Mouse (Mus musculus) hindbrain, postnatal 0 days (tissue): ENCODE measurements around the gene H2bfm. TPM values are rescaled to one million over a fixed set of nuclear protein-coding genes. Genes with fewer than 3 reads are reported as not detected.
"Not testable (repeated sequence)": the region's sequence is repeated elsewhere in the genome, so short reads cannot be mapped to it uniquely, and the experiment has no call there.

Experiments
- ATAC-seq: fragments of 200-750 bp; cut with Nextera tagmentation; 2 replicates; pipeline ENCODE4 v1.8.0; 2017; ENCODE audit warnings: mild to moderate bottlenecking, moderate TSS enrichment, moderate library complexity
- DNase-seq: peaks from one replicate; pipeline ENCODE4 v3.0.0-alpha.2; 2015; ENCODE audit warnings: low spot score
- H3K27ac ChIP-seq: fragments of 300-500 bp; sonication (generic); 2 replicates; pipeline ENCODE4 v1.5.1; 2014; ENCODE audit warnings: mild to moderate bottlenecking
- H3K27me3 ChIP-seq: fragments of 300-500 bp; sonication (generic); 2 replicates; pipeline ENCODE4 v1.6.1; 2014; ENCODE audit warnings: low read length, mixed read lengths; ENCODE audit not compliant: insufficient read depth
- H3K36me3 ChIP-seq: fragments of 300-500 bp; sonication (generic); 2 replicates; pipeline ENCODE4 v1.6.1; 2014; ENCODE audit warnings: low read length, mixed read lengths; ENCODE audit not compliant: insufficient read depth
- H3K4me1 ChIP-seq: fragments of 300-500 bp; sonication (generic); 2 replicates; pipeline ENCODE4 v1.6.1; 2014; ENCODE audit warnings: antibody characterized with exemption, low read length, mixed read lengths; ENCODE audit not compliant: insufficient read depth
- H3K4me2 ChIP-seq: fragments of 300-500 bp; sonication (generic); 2 replicates; pipeline ENCODE4 v1.6.1; 2014; ENCODE audit warnings: low read depth, mild to moderate bottlenecking, low read length, moderate library complexity, mixed read lengths
- H3K4me3 ChIP-seq: fragments of 300-500 bp; sonication (generic); 2 replicates; pipeline ENCODE4 v1.5.1; 2014; ENCODE audit warnings: low read length
- H3K9ac ChIP-seq: fragments of 300-500 bp; sonication (generic); replicated peaks from 2 replicates; pipeline ENCODE4 v1.6.1; 2014; ENCODE audit warnings: mild to moderate bottlenecking, low read length, moderate library complexity, mixed read lengths
- H3K9me3 ChIP-seq: fragments of 300-500 bp; sonication (generic); 2 replicates; pipeline ENCODE4 v1.6.1; 2016; ENCODE audit warnings: low read length, mixed read lengths
- CTCF ChIP-seq: IDR thresholded peaks from 2 replicates; pipeline ENCODE4 v1.5.1; 2016; ENCODE audit warnings: antibody characterized with exemption, control low read depth, low read depth
- WGBS: fragments of 180-500 bp; shearing (Covaris S2); extraction: QIAGEN DNeasy Blood & Tissue Kit; methylation state at CpG from one replicate; pipeline ENCODE4 v1.1.7; 2014; 5-methylcytosine and 5-hydroxymethylcytosine counted together
- polyA plus RNA-seq: library from polyadenylated mRNA; unstranded; fragments of >200 nt; fragmentation: Nextera tagmentation; extraction: Ambion mirVana; gene quantifications from 2 replicates; pipeline ENCODE4 v1.2.1, GENCODE M21; 2015
- total RNA-seq: library from RNA; depleted of rRNA; stranded (reverse); fragments of >200 nt; gene quantifications from 2 replicates; pipeline ENCODE4 v1.2.3, GENCODE M21; 2014; rRNA removed

Gene H2bfm
- total and polyA plus RNA-seq, 2 experiments from 2014 or later = not detected

GRCm38 (mm10) chrX:136959688-136960087, 32.6 kb downstream of the H2bfm start:
- no peaks in the 10 kb centered on the region for H3K4me1 ChIP-seq
- ATAC-seq (no peak), DNase-seq (peak; percentile 31)
- TF ChIP-seq CTCF = peak; percentile 67
- H3K4me2 ChIP-seq = no peak overlapping the region
- H3K4me3 ChIP-seq = no peak overlapping the region
- no peaks in the 10 kb centered on the region for H3K36me3 ChIP-seq
- no peaks in the 10 kb centered on the region for H3K27me3 ChIP-seq
- H3K27ac ChIP-seq = no peak overlapping the region
- no peaks in the 10 kb centered on the region for H3K9me3 ChIP-seq
- no peak overlapping the region for H3K9ac ChIP-seq
- WGBS = 28% methylated on average over 2 of the region's 2 CpGs

- WGBS = 88% methylated on average over 6 of the region's 6 CpGs
- H3K9ac ChIP-seq, H3K4me1 ChIP-seq, H3K27ac ChIP-seq, ATAC-seq, H3K36me3 ChIP-seq, H3K9me3 ChIP-seq, H3K27me3 ChIP-seq, DNase-seq: not testable (repeated sequence)
- Histone ChIP-seq H3K4me2 (peak within 1 kb of the TSS; percentile 55), H3K4me3 (peak within 1 kb of the TSS; percentile 38)
These were observed 48.3 kb downstream of the H2bfm start, which contains the start of gene Tmsb15b2 for GRCm38 (mm10) chrX:136975397-136975796. Gene Tmsb15b2, minus strand, starts transcription at chrX:136975497.

- H3K4me2 ChIP-seq = peak within 1 kb of the TSS; percentile 55
These were observed 49.4 kb downstream of the H2bfm start, which contains the start of the genes Tmsb15l and Tmsb15b1 for GRCm38 (mm10) chrX:136976424-136977084. Gene Tmsb15l, minus strand, starts transcription at chrX:136976869. Gene Tmsb15b1, minus strand, starts transcription at chrX:136976874.

More at GRCm38 (mm10) chrX:136976424-136977084, 49.4 kb downstream of the H2bfm start, which contains the start of the genes Tmsb15l and Tmsb15b1:
- no peaks in the 10 kb centered on the region for H3K9me3 ChIP-seq
- no peaks in the 10 kb centered on the region for H3K4me1 ChIP-seq
- ATAC-seq (peak; percentile 100), DNase-seq (peak; percentile 84)
- H3K27me3 ChIP-seq = no peaks in the 10 kb centered on the region
- H3K27ac ChIP-seq = no peak within 1 kb of the TSS
- no peaks in the 10 kb centered on the region for H3K36me3 ChIP-seq
- TF ChIP-seq CTCF = no peak
- no peak within 1 kb of the TSS; the same call in 1 of the 2 replicates for H3K9ac ChIP-seq
- 47% methylated on average over 15 of the region's 15 CpGs for WGBS
- H3K4me3 ChIP-seq = peak within 1 kb of the TSS; percentile 38

Other genes with a start within 250 kb of the H2bfm start
- 10.6 and 12.3 TPM in 2 replicates for gene Tceal1, start 219.3 kb upstream of the H2bfm start, total RNA-seq
- 22.5 and 26.8 TPM in 2 replicates for gene Tceal1, start 219.3 kb upstream of the H2bfm start, polyA plus RNA-seq
- 250 and 251 TPM in 2 replicates for gene Morf4l2, start 183.6 kb upstream of the H2bfm start, total RNA-seq
- gene Morf4l2, start 183.6 kb upstream of the H2bfm start, polyA plus RNA-seq = 527 and 536 TPM in 2 replicates
- not detected in 2 replicates for gene Glra4, start 147.2 kb upstream of the H2bfm start, total RNA-seq
- 0.11 TPM in 1 of 2 replicates, not detected in the other for gene Glra4, start 147.2 kb upstream of the H2bfm start, polyA plus RNA-seq
- 54.3 and 64.8 TPM in 2 replicates for gene Plp1, start 104.7 kb upstream of the H2bfm start, total RNA-seq
- 46.2 and 67.2 TPM in 2 replicates for gene Plp1, start 104.7 kb upstream of the H2bfm start, polyA plus RNA-seq
- gene Rab9b, start 58.6 kb upstream of the H2bfm start, total RNA-seq = 19.9 and 24.9 TPM in 2 replicates
- 13.3 and 17.3 TPM in 2 replicates for gene Rab9b, start 58.6 kb upstream of the H2bfm start, polyA plus RNA-seq
- gene Tmsb15b2, start 48.2 kb downstream of the H2bfm start, total RNA-seq = 1.0 and 6.3 TPM in 2 replicates
- gene Tmsb15b2, start 48.2 kb downstream of the H2bfm start, polyA plus RNA-seq = 74.9 and 82.2 TPM in 2 replicates
- 1.7 and 4.2 TPM in 2 replicates for gene Tmsb15l, start 49.5 kb downstream of the H2bfm start, total RNA-seq
- 8.8 and 9.1 TPM in 2 replicates for gene Tmsb15l, start 49.5 kb downstream of the H2bfm start, polyA plus RNA-seq
- 0.68 and 19.2 TPM in 2 replicates for gene Tmsb15b1, start 49.5 kb downstream of the H2bfm start, total RNA-seq
- 39.0 and 43.7 TPM in 2 replicates for gene Tmsb15b1, start 49.5 kb downstream of the H2bfm start, polyA plus RNA-seq
- gene Zcchc18, start 65.8 kb downstream of the H2bfm start, total RNA-seq = 151 and 166 TPM in 2 replicates
- 495 and 508 TPM in 2 replicates for gene Zcchc18, start 65.8 kb downstream of the H2bfm start, polyA plus RNA-seq
- 24.8 and 28.4 TPM in 2 replicates for gene Slc25a53, start 111.0 kb downstream of the H2bfm start, total RNA-seq
- 12.2 and 12.6 TPM in 2 replicates for gene Slc25a53, start 111.0 kb downstream of the H2bfm start, polyA plus RNA-seq
- 9.8 and 10.9 TPM in 2 replicates for gene Fam199x, start 122.3 kb downstream of the H2bfm start, total RNA-seq
- gene Fam199x, start 122.3 kb downstream of the H2bfm start, polyA plus RNA-seq = 6.4 and 6.8 TPM in 2 replicates
- not detected in 2 replicates for gene Esx1, start 194.8 kb downstream of the H2bfm start, total RNA-seq
- gene Esx1, start 194.8 kb downstream of the H2bfm start, polyA plus RNA-seq = not detected in 2 replicates